Mouse (Mus musculus) cerebellum, adult 11 months (tissue): ENCODE measurements around the gene Ntsr1.

Experiments
- DNase-seq: peaks from one replicate; pipeline ENCODE4 v3.0.0; 2022

Ntsr1 gene

GRCm38 (mm10) chr2:180508455-180509115, 8.8 kb downstream of the Ntsr1 start:
- DNase-seq = no peak

GRCm38 (mm10) chr2:180510867-180511266, 11.1 kb downstream of the Ntsr1 start:
- no peak for DNase-seq

- DNase-seq = no peak
Measured at GRCm38 (mm10) chr2:180511875-180512661, 12.3 kb downstream of the Ntsr1 start.

GRCm38 (mm10) chr2:180513019-180513418, 13.2 kb downstream of the Ntsr1 start:
- no peak for DNase-seq

GRCm38 (mm10) chr2:180513835-180514234, 14.1 kb downstream of the Ntsr1 start:
- no peak for DNase-seq

DNA sequence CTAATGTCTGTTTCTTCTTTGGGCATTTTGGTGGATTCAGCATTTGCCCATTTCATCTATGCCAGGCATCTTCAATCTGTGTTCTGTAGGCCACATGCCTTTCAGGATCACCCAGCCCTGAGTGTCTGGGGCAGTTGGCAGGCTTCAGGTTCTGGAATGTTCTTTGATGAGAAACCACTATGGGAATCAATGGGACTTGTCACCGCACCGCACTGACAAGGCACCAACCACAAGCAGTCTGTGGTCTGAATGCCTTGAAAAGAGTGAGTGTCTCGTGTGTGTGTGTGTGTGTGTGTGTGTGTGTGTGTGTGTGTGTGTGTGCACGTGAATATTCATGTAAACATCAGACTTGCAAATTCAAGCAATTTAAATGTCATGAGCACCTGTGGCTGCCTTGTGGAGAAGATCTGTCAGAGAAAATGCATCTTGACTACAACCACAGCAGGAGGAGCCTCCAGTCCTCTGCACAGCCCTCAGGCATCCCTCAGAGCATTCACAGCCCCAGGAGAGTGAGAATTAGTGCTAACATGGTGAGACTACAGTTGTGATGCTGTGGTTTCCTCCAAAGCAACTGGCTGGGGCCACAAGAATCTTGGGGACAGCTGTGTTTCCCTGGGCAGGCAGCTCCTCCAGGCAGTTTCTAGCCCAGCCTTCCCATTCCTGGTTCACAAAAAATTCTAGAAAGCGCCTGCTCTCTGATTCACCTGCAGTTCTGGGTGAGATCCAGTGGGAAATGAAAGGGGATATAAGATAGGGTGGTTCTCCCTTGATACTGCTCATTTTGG, 21.9 kb downstream of the Ntsr1 start:
- DNase-seq = no peak

- no peak for DNase-seq
Measured at GRCm38 (mm10) chr2:180522825-180523224, 23.0 kb downstream of the Ntsr1 start.

GRCm38 (mm10) chr2:180527447-180527846, 27.7 kb downstream of the Ntsr1 start:
- DNase-seq = no peak

DNA sequence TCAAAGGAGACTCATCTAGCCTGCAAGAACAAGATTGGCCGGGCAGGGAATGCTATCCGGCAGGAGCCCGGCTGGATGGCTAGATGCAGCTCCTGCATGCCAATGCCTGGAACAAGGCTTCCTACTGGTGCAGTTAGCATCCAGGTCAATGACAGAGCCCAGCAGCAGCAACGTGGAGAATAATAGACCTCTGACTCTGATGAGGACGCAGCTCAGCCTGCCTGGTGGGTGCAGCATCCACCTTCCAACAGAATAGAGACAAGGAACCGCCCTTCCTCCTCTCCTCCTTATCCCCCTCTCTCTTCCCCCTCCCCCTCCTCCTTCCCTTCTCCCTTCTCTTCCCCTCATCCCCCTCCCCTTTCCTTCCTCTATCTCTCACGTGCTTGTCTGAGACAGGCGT, 28.1 kb downstream of the Ntsr1 start:
- DNase-seq = no peak

DNA sequence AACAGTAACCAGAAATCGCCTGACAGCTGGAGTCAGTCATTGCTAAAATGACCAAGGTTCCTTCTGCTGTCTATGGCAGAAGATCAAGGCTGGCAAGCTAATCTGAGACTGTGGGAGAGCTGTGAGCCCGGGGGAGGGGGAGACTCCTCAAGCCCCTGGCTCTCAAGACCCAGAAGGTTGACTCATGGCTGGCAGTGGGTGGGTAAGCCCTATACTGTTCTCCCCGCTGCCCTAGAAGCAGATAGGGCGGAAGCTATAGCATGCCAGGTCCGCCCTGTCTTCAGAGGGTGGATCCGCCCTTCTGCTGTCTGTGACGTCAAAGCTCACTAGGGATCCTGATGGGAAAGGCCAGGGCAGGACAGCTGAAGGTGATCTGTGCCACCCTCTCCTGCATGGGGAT, 30.4 kb downstream of the Ntsr1 start:
- no peak for DNase-seq

- no peak for DNase-seq
Measured at GRCm38 (mm10) chr2:180530584-180530983, 30.8 kb downstream of the Ntsr1 start.

- no peak for DNase-seq
Measured at GRCm38 (mm10) chr2:180531671-180532385, 32.1 kb downstream of the Ntsr1 start.

- no peak for DNase-seq
Measured at GRCm38 (mm10) chr2:180532386-180532995, 32.7 kb downstream of the Ntsr1 start.

GRCm38 (mm10) chr2:180533237-180533636, 33.5 kb downstream of the Ntsr1 start:
- no peak for DNase-seq

GRCm38 (mm10) chr2:180543675-180544074, 43.9 kb downstream of the Ntsr1 start:
- no peak for DNase-seq

- no peak for DNase-seq
Measured at GRCm38 (mm10) chr2:180545046-180545445, 45.3 kb downstream of the Ntsr1 start.

GRCm38 (mm10) chr2:180547384-180548106, 47.8 kb downstream of the Ntsr1 start:
- no peak for DNase-seq

DNA sequence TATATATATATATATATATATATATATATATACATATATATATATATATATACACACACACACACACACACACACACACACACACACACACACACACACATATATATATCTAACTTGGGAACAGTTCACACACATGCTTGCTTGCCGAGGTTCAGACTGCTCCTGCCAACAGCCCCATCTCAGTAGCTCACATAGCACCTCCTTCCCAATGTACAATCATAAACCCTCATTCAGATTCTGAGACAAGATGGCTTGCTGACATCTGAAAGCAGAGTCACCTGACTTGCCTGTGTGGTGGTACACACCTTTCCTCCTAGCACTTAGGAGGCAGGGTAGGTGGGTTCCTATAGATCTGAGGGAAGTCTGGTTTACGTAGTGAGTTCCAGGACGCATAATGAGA, 52.6 kb downstream of the Ntsr1 start:
- no peak for DNase-seq

- no peak for DNase-seq
Measured at GRCm38 (mm10) chr2:180555219-180555618, 55.4 kb downstream of the Ntsr1 start.

- DNase-seq = no peak
Measured at GRCm38 (mm10) chr2:180556470-180556869, 56.7 kb downstream of the Ntsr1 start.

- no peak for DNase-seq
Measured at GRCm38 (mm10) chr2:180560245-180560644, 60.5 kb downstream of the Ntsr1 start.

DNA sequence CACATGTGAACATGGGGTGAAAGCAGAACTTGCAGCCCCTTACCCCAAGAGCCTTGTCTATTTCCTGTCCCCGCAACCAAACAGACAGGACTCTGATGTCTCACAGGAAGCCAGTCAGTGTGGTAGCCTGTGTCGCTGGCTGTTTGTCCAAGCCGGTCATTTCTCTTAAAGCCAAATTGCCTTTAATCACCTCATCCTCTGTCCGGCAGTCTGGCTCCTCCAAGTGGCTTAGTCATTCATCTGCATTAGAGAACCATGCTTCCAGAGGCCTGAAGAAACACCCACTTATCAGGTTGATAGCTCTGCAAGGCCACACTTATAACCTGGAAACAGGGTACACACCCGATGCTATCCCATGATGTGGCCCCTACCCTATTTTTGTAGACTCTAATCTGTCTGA, 62.4 kb downstream of the Ntsr1 start:
- DNase-seq = no peak
